Mouse (Mus musculus) thymus, adult 2 months (tissue): ENCODE measurements around the gene 1700088E04Rik.

ENCODE experiments used
- CTCF ChIP-seq: fragments of 200-500 bp; IDR thresholded peaks from 2 replicates; pipeline ENCODE4 v1.5.1; 2012; ENCODE audit warnings: mild to moderate bottlenecking, control low read depth, low read length, moderate library complexity, borderline replicate concordance; ENCODE audit not compliant: control insufficient read depth, poor library complexity, insufficient read depth; ENCODE audit errors: extremely low read depth
- POLR2A ChIP-seq: fragments of 200-500 bp; IDR thresholded peaks from 2 replicates; pipeline ENCODE4 v1.6.1; 2012; ENCODE audit warnings: mild to moderate bottlenecking, low read length, control low read depth, moderate library complexity; ENCODE audit not compliant: control insufficient read depth, poor library complexity, insufficient read depth; ENCODE audit errors: extremely low read depth

DNA sequence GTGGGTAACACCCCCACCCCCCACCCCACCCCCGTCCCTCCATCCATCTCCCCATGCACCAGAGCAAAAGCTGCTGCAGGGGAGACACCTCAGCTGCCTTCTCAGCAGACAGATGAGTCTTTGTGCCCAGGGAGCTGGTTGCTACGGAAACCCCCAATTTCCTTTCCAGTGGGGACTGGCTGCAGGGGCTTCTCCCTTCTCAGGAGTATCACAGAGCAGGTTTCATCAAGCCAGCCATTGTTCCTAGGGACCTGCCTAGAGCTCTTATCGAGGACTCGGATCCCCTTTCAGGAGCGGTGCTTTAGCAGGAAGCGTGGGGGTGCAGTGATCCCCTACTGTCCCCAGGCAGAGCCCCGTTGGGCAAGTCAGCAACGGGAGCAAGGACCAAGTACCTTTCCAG lies 10.8 kb upstream of the 1700088E04Rik start:
- TF ChIP-seq POLR2A (no peak), CTCF (no peak)
